Comparison of ENCODE assay signal across 9 mouse cellular contexts in genomic region chr13:58177511-58178208, GRCm38 (mm10). TPM values are rescaled to one million over a fixed set of nuclear protein-coding genes. Genes with fewer than 3 reads are reported as not detected.
DNase-seq lines count a peak whose midpoint lies in the region; ATAC-seq lines count a peak whose summit lies in the region.
"Had no signal": no experiment of that assay in that cellular context is flagged by ENCODE, and none has a peak within 500 bp of the region (broad histone marks: within the 10 kb centered on the region; RNA-seq: fewer than 3 reads in every experiment).

No protein-coding gene starts in this region.

- H3K4me2 ChIP-seq in hindbrain, embryonic 14.5 days (replicated peaks): no peak overlapping the region
- H3K4me2 ChIP-seq in hindbrain, embryonic 11.5 days (replicated peaks; ENCODE audit: low read depth, low read length): no peak overlapping the region
- H3K4me2 ChIP-seq: neural tube, embryonic 12.5 days had no signal

- H3K27ac ChIP-seq in hindbrain, embryonic 14.5 days: peak overlapping the region; percentile 18; the same call in 1 of the 2 replicates
- H3K27ac ChIP-seq in hindbrain, embryonic 11.5 days (ENCODE audit: low read depth, low read length): no peak overlapping the region
- H3K27ac ChIP-seq: neural tube, embryonic 12.5 days had no signal

- no peaks in the 10 kb centered on the region for H3K27me3 ChIP-seq in hindbrain, embryonic 14.5 days (ENCODE audit: control insufficient read depth, insufficient read depth, low read length)
- H3K27me3 ChIP-seq in hindbrain, embryonic 11.5 days (ENCODE audit: control insufficient read depth, insufficient read depth, low read length): no peaks in the 10 kb centered on the region
- H3K27me3 ChIP-seq: neural tube, embryonic 12.5 days had no signal

- H3K4me3 ChIP-seq in hindbrain, embryonic 14.5 days (replicated peaks; ENCODE audit: low read length): no peak overlapping the region
- no peak overlapping the region for H3K4me3 ChIP-seq in hindbrain, embryonic 11.5 days (ENCODE audit: low read depth, low read length)
- H3K4me3 ChIP-seq: neural tube, embryonic 12.5 days had no signal

- H3K4me1 ChIP-seq in hindbrain, embryonic 14.5 days (replicated peaks; ENCODE audit: control insufficient read depth, insufficient read depth, low read length): no peaks in the 10 kb centered on the region
- no peaks in the 10 kb centered on the region for H3K4me1 ChIP-seq in hindbrain, embryonic 11.5 days (replicated peaks; ENCODE audit: control insufficient read depth, insufficient read depth, low read length)
- H3K4me1 ChIP-seq: neural tube, embryonic 12.5 days had no signal

- ATAC-seq in hindbrain, embryonic 14.5 days (ENCODE audit: low FRiP score): no peak
- ATAC-seq in hindbrain, embryonic 11.5 days (ENCODE audit: low FRiP score): no peak
- no peak for ATAC-seq in megakaryocyte, adult 5-6 weeks (ENCODE audit: poor library complexity, severe bottlenecking)

- DNase-seq in hindbrain, embryonic 14.5 days (ENCODE audit: low spot score): no peak
- no peak for DNase-seq in hindbrain, embryonic 11.5 days (ENCODE audit: low spot score)
- DNase-seq in cerebellum, adult 11-12 months: peak; percentile 98
- DNase-seq in heart, adult 9 months (ENCODE audit: low spot score in 2 of 2): peak; percentile 100
- peak; percentile 100 for DNase-seq in left cerebral cortex, adult 11 months (ENCODE audit: low spot score)
- peak; percentile 100 for DNase-seq in right cerebral cortex, postnatal 14 days
- DNase-seq in liver: no peak

- WGBS in hindbrain, embryonic 14.5 days: 81% methylated on average over 9 of the region's 9 CpGs
- WGBS in hindbrain, embryonic 11.5 days: 90% methylated on average over 9 of the region's 9 CpGs

- no peaks in the 10 kb centered on the region for H3K9me3 ChIP-seq in hindbrain, embryonic 14.5 days (ENCODE audit: control insufficient read depth, low read length)
- H3K9me3 ChIP-seq in hindbrain, embryonic 11.5 days (ENCODE audit: control insufficient read depth, low read length): no peaks in the 10 kb centered on the region
- H3K9me3 ChIP-seq: neural tube, embryonic 12.5 days had no signal

- no peak overlapping the region for H3K9ac ChIP-seq in hindbrain, embryonic 14.5 days
- no peak overlapping the region for H3K9ac ChIP-seq in hindbrain, embryonic 11.5 days (ENCODE audit: low read depth, low read length)
- H3K9ac ChIP-seq: neural tube, embryonic 12.5 days had no signal

- peaks cover 88% of the 10 kb centered on the region for H3K36me3 ChIP-seq in hindbrain, embryonic 14.5 days (replicated peaks; ENCODE audit: control insufficient read depth, insufficient read depth)
- H3K36me3 ChIP-seq in hindbrain, embryonic 11.5 days (ENCODE audit: control insufficient read depth, insufficient read depth, low read length): 0 out of 2 replicates have a peak, but pooled peaks cover 9% of the 10 kb centered on the region

RNA-seq across cellular contexts. Expression of gene Idnk, which starts 20.2 kb away (rescaled TPM):
- polyA plus RNA-seq in hindbrain, embryonic 14.5 days (2014; fragmentation: Nextera tagmentation; extraction: Ambion mirVana): 53.4 and 63.2 TPM in 2 replicates
- polyA plus RNA-seq in hindbrain, embryonic 11.5 days (2014; fragmentation: Nextera tagmentation; extraction: Ambion mirVana): 57.8 and 62.7 TPM in 2 replicates
- total RNA-seq in megakaryocyte, adult 5-6 weeks (2015): 52.9 and 53.8 TPM in 2 replicates
- total RNA-seq in megakaryocyte, adult 5-6 weeks (2017): 36.7 and 38.7 TPM in 2 replicates

RNA-seq across cellular contexts. Expression of gene Ubqln1, which starts 37.8 kb away (rescaled TPM):
- 120 and 149 TPM in 2 replicates for polyA plus RNA-seq in hindbrain, embryonic 14.5 days (2014; fragmentation: Nextera tagmentation; extraction: Ambion mirVana)
- polyA plus RNA-seq in hindbrain, embryonic 11.5 days (2014; fragmentation: Nextera tagmentation; extraction: Ambion mirVana): 124 and 159 TPM in 2 replicates
- total RNA-seq in megakaryocyte, adult 5-6 weeks (2015): 48.1 and 49.5 TPM in 2 replicates
- total RNA-seq in megakaryocyte, adult 5-6 weeks (2017): 55.3 and 61.5 TPM in 2 replicates

RNA-seq across cellular contexts. Expression of gene Hnrnpa0, which starts 49.3 kb away (rescaled TPM):
- 50.2 and 56.9 TPM in 2 replicates for polyA plus RNA-seq in hindbrain, embryonic 14.5 days (2014; fragmentation: Nextera tagmentation; extraction: Ambion mirVana)
- 56.9 and 61.9 TPM in 2 replicates for polyA plus RNA-seq in hindbrain, embryonic 11.5 days (2014; fragmentation: Nextera tagmentation; extraction: Ambion mirVana)
- 68.3 and 78.2 TPM in 2 replicates for total RNA-seq in megakaryocyte, adult 5-6 weeks (2015)
- total RNA-seq in megakaryocyte, adult 5-6 weeks (2017): 44.4 and 46.5 TPM in 2 replicates

Comparison
In these comparisons a context has a peak if more than half of its experiments do, and no peak if none do; other contexts are left out.
1. DNase-seq: peak in cerebellum, adult 11-12 months (single experiment), heart, adult 9 months (2 of 2), left cerebral cortex, adult 11 months (single experiment) and right cerebral cortex, postnatal 14 days (single experiment); none in hindbrain, embryonic 14.5 days (single experiment), hindbrain, embryonic 11.5 days (single experiment) and liver (single experiment).